Mouse (Mus musculus): ENCODE results near the gene Snrpb2. TPM values are rescaled to one million over a fixed set of nuclear protein-coding genes. Genes with fewer than 3 reads are reported as not detected.

The Snrpb2 gene
- polyA plus RNA-seq, 1 experiment from 2014 or later: 46.2 TPM

DNA sequence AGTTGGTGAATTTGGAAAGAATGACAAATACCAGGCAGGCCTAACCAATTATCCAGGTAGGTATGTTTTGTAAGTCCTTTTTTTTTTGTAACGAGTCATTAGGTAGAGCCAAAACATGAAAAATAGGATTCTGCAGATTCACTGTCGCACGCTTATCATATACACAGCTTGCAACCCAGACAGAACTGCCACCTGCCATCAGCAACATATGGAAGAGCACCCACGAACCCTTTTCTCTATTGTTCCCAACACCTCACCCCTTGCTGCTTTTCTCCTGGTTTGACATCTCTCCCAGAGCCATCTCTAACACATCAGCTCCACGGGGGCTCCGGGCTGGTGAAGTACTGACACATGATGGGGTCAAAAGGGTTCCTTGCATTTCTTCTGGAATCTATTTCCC is 31.9 kb downstream of the Snrpb2 start:
- H3K9ac ChIP-seq (ENCODE audit: low read length): no peak overlapping the region
- no peaks in the 10 kb centered on the region for H3K36me3 ChIP-seq (ENCODE audit: control insufficient read depth, insufficient read depth, low read length)
- H3K27me3 ChIP-seq (ENCODE audit: control insufficient read depth, insufficient read depth, low read length): 0 out of 2 replicates have a peak, but pooled peaks cover 4% of the 10 kb centered on the region
- H3K4me3 ChIP-seq (ENCODE audit: control insufficient read depth in 1 of 2, insufficient read depth in 1 of 2, low read depth in 1 of 2, low read length in 2 of 2): no peak overlapping the region
- no peak overlapping the region for H3K27ac ChIP-seq (replicated peaks in 1 of 2; ENCODE audit: control insufficient read depth in 1 of 2, insufficient read depth in 1 of 2, low read depth in 2 of 2, low read length in 2 of 2)
- ATAC-seq (ENCODE audit: insufficient number of reproducible peaks, insufficient read depth, low FRiP score, low read depth): no peak
- no peak overlapping the region for H3K4me2 ChIP-seq (ENCODE audit: low read length)
- no peaks in the 10 kb centered on the region for H3K9me3 ChIP-seq (ENCODE audit: control insufficient read depth, low read length)
- H3K4me1 ChIP-seq (ENCODE audit: control insufficient read depth in 2 of 2, insufficient read depth in 2 of 2, low read length in 2 of 2): no peaks in the 10 kb centered on the region
- WGBS: 59% methylated on average over 6 of the region's 6 CpGs

GRCm38 (mm10) chr2:143097170-143097569 is 34.3 kb downstream of the Snrpb2 start:
- Histone ChIP-seq H3K4me2 (ENCODE audit: low read length) (no peak overlapping the region), H3K4me1 (ENCODE audit: control insufficient read depth in 2 of 2, insufficient read depth in 2 of 2, low read length in 2 of 2) (no peaks in the 10 kb centered on the region), H3K27me3 (ENCODE audit: control insufficient read depth, insufficient read depth, low read length) (0 out of 2 replicates have a peak, but pooled peaks cover 4% of the 10 kb centered on the region), H3K27ac (replicated peaks in 1 of 2; ENCODE audit: control insufficient read depth in 1 of 2, insufficient read depth in 1 of 2, low read depth in 2 of 2, low read length in 2 of 2) (no peak overlapping the region), H3K9me3 (ENCODE audit: control insufficient read depth, low read length) (no peaks in the 10 kb centered on the region), H3K36me3 (ENCODE audit: control insufficient read depth, insufficient read depth, low read length) (no peaks in the 10 kb centered on the region), H3K4me3 (ENCODE audit: control insufficient read depth in 1 of 2, insufficient read depth in 1 of 2, low read depth in 1 of 2, low read length in 2 of 2) (no peak overlapping the region), H3K9ac (ENCODE audit: low read length) (no peak overlapping the region)
- 84% methylated on average over 1 of the region's 1 CpGs for whole genome bisulfite sequencing
- ATAC-seq (ENCODE audit: insufficient number of reproducible peaks, insufficient read depth, low FRiP score, low read depth): no peak

DNA sequence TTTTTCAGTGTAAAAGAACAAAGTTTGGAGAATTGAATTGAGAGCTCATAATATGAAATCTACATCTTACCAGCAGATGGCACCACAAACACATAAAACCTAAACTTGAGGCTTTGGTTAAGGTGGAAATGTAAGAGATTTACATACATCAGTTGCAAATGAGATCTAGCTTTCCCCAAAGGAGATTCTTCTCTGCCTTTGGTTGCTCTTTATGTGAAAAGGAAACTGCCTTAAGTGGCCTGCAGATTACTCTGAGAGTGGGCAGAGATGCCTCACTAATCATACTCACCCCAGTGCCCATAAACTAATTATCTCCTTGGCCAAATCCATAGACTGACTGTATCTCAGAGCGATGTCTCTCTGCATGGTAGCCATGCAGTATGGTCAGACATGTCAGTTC is 51.0 kb downstream of the Snrpb2 start:
- 67% methylated on average over 1 of the region's 1 CpGs for WGBS
- H3K36me3 ChIP-seq (ENCODE audit: control insufficient read depth, insufficient read depth, low read length): no peaks in the 10 kb centered on the region
- H3K9me3 ChIP-seq (ENCODE audit: control insufficient read depth, low read length): no peaks in the 10 kb centered on the region
- no peak for ATAC-seq (ENCODE audit: insufficient number of reproducible peaks, insufficient read depth, low FRiP score, low read depth)
- H3K9ac ChIP-seq (ENCODE audit: low read length): no peak overlapping the region
- no peak overlapping the region for H3K4me2 ChIP-seq (ENCODE audit: low read length)
- H3K27ac ChIP-seq (replicated peaks in 1 of 2; ENCODE audit: control insufficient read depth in 1 of 2, insufficient read depth in 1 of 2, low read depth in 2 of 2, low read length in 2 of 2): no peak overlapping the region
- H3K27me3 ChIP-seq (ENCODE audit: control insufficient read depth, insufficient read depth, low read length): no peaks in the 10 kb centered on the region
- no peak overlapping the region for H3K4me3 ChIP-seq (ENCODE audit: control insufficient read depth in 1 of 2, insufficient read depth in 1 of 2, low read depth in 1 of 2, low read length in 2 of 2)
- no peaks in the 10 kb centered on the region for H3K4me1 ChIP-seq (ENCODE audit: control insufficient read depth in 2 of 2, insufficient read depth in 2 of 2, low read length in 2 of 2)

GRCm38 (mm10) chr2:143114716-143115115 is 51.9 kb downstream of the Snrpb2 start:
- H3K9me3 ChIP-seq (ENCODE audit: control insufficient read depth, low read length): no peaks in the 10 kb centered on the region
- no peak overlapping the region for H3K4me2 ChIP-seq (ENCODE audit: low read length)
- no peaks in the 10 kb centered on the region for H3K36me3 ChIP-seq (ENCODE audit: control insufficient read depth, insufficient read depth, low read length)
- H3K4me1 ChIP-seq (ENCODE audit: control insufficient read depth in 2 of 2, insufficient read depth in 2 of 2, low read length in 2 of 2): no peaks in the 10 kb centered on the region
- H3K27me3 ChIP-seq (ENCODE audit: control insufficient read depth, insufficient read depth, low read length): no peaks in the 10 kb centered on the region
- no peak overlapping the region for H3K27ac ChIP-seq (replicated peaks in 1 of 2; ENCODE audit: control insufficient read depth in 1 of 2, insufficient read depth in 1 of 2, low read depth in 2 of 2, low read length in 2 of 2)
- no peak for ATAC-seq (ENCODE audit: insufficient number of reproducible peaks, insufficient read depth, low FRiP score, low read depth)
- H3K4me3 ChIP-seq (ENCODE audit: control insufficient read depth in 1 of 2, insufficient read depth in 1 of 2, low read depth in 1 of 2, low read length in 2 of 2): no peak overlapping the region
- WGBS: 54% methylated on average over 4 of the region's 4 CpGs
- H3K9ac ChIP-seq (ENCODE audit: low read length): no peak overlapping the region

- Histone ChIP-seq H3K4me3 (ENCODE audit: control insufficient read depth in 1 of 2, insufficient read depth in 1 of 2, low read depth in 1 of 2, low read length in 2 of 2) (no peak overlapping the region), H3K4me1 (ENCODE audit: control insufficient read depth in 2 of 2, insufficient read depth in 2 of 2, low read length in 2 of 2) (no peaks in the 10 kb centered on the region), H3K27me3 (ENCODE audit: control insufficient read depth, insufficient read depth, low read length) (no peaks in the 10 kb centered on the region), H3K36me3 (ENCODE audit: control insufficient read depth, insufficient read depth, low read length) (no peaks in the 10 kb centered on the region), H3K27ac (replicated peaks in 1 of 2; ENCODE audit: control insufficient read depth in 1 of 2, insufficient read depth in 1 of 2, low read depth in 2 of 2, low read length in 2 of 2) (no peak overlapping the region), H3K9ac (ENCODE audit: low read length) (no peak overlapping the region), H3K9me3 (ENCODE audit: control insufficient read depth, low read length) (no peaks in the 10 kb centered on the region), H3K4me2 (ENCODE audit: low read length) (no peak overlapping the region)
- 67% methylated on average over 3 of the region's 3 CpGs for WGBS
- ATAC-seq (ENCODE audit: insufficient number of reproducible peaks, insufficient read depth, low FRiP score, low read depth): no peak
These were observed 54.6 kb downstream of the Snrpb2 start for GRCm38 (mm10) chr2:143117453-143117852.

DNA sequence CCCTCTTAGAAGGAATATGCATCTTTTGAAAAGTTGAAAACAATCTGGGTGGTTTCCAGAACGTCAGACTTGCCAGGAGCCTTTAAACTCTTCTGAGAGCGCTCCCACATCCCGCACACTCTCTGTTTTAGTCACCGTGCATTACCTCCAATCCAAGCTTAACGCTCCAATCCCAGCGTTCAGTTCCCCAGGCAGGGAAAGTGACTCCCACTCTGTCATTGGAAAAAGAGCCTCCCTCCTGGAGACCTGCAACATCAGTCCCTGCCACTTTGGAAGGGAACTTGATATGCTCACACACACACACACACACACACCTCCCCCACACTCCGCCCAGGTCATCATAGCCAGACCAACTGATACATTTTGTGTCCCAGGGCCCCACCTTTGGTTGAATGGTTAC is 55.4 kb downstream of the Snrpb2 start:
- H3K4me2 ChIP-seq (ENCODE audit: low read length): no peak overlapping the region
- no peaks in the 10 kb centered on the region for H3K36me3 ChIP-seq (ENCODE audit: control insufficient read depth, insufficient read depth, low read length)
- no peaks in the 10 kb centered on the region for H3K9me3 ChIP-seq (ENCODE audit: control insufficient read depth, low read length)
- no peak for ATAC-seq (ENCODE audit: insufficient number of reproducible peaks, insufficient read depth, low FRiP score, low read depth)
- H3K4me3 ChIP-seq (ENCODE audit: control insufficient read depth in 1 of 2, insufficient read depth in 1 of 2, low read depth in 1 of 2, low read length in 2 of 2): no peak overlapping the region
- H3K4me1 ChIP-seq (ENCODE audit: control insufficient read depth in 2 of 2, insufficient read depth in 2 of 2, low read length in 2 of 2): no peaks in the 10 kb centered on the region
- no peak overlapping the region for H3K27ac ChIP-seq (replicated peaks in 1 of 2; ENCODE audit: control insufficient read depth in 1 of 2, insufficient read depth in 1 of 2, low read depth in 2 of 2, low read length in 2 of 2)
- H3K9ac ChIP-seq (ENCODE audit: low read length): no peak overlapping the region
- H3K27me3 ChIP-seq (ENCODE audit: control insufficient read depth, insufficient read depth, low read length): no peaks in the 10 kb centered on the region
- 72% methylated on average over 7 of the region's 7 CpGs for WGBS

Other genes starting within 250 kb of the Snrpb2 start
- gene Kif16b, start 161.5 kb upstream of the Snrpb2 start, polyA plus RNA-seq (2014; fragmentation: Nextera tagmentation; extraction: Ambion mirVana): 10.4 and 12.3 TPM in 2 replicates
- gene Otor, start 15.4 kb downstream of the Snrpb2 start, polyA plus RNA-seq (2014; fragmentation: Nextera tagmentation; extraction: Ambion mirVana): 0.36 TPM in 1 of 2 replicates, not detected in the other

All from heart, embryonic 14.5 days (tissue).